Mouse (Mus musculus): ENCODE measurements around the gene Kcnma1. TPM values are rescaled to one million over a fixed set of nuclear protein-coding genes. Genes with fewer than 3 reads are reported as not detected.
A peak's percentile ranks its signal among the peaks of the same experiment; 100 is the strongest.

Kcnma1 gene
- polyA plus RNA-seq, 1 experiment from 2014 or later, result 19.5 TPM

DNA sequence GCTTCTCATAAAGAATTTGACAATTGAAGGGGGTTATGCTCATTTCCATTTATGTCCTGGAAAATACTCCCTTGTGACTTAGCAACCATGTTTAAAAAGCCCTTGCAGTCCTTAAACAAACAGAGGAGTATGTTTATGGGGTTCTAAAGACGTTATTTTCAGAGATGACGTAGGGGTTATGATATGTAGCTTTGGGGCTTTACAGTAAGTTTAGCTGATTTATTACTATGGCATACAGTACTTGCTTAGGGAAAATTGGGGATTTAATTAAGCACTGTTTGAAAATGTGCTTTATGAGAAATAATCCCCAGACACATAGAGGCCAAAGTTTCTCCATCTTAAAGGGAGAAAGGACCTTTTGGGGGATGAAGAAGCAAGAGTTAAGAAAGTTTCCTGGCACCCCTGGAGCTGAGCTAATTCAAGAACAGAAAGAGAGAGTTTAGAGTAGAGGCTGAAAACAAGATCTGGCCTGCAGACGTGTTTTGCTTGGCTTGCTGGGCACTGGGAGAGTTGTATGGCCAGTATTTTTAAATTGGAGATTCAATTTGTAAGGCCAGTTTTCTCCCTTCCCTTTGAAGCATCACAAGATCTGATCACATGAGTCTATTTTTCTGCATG is 376.1 kb downstream of the Kcnma1 start:
- no peaks in the 10 kb centered on the region for H3K27me3 ChIP-seq (replicated peaks)
- ATAC-seq (replicated peaks), result no peak
- no peak overlapping the region for H3K4me3 ChIP-seq
- H3K4me1 ChIP-seq, result peaks cover 11% of the 10 kb centered on the region; the same call in 1 of the 2 replicates
- no peak overlapping the region for H3K9ac ChIP-seq
- no peak overlapping the region for H3K27ac ChIP-seq
- H3K4me2 ChIP-seq, result no peak overlapping the region
- 41% methylated on average over 3 of the region's 3 CpGs for WGBS
- no peaks in the 10 kb centered on the region for H3K36me3 ChIP-seq (replicated peaks)
- H3K9me3 ChIP-seq, result no peaks in the 10 kb centered on the region

DNA sequence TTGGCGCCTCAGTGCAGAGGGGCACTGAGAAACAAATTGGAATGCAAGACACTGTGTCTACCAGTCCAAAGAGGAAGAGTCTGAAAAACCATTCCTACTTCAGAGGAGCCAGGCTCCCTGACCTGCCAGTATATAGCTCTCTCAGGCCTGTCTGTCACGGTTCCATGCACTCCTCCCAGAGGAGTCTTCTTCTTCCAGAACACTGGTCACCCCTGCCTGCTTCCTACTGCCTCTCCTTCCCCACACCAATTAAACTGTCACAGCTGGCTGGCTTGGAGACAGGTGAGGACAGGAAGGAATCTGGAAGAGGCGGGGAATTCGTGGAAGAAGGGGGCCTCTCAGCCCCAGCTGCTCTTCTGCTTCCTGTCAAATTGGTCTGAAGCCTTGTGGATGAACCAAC is 378.4 kb downstream of the Kcnma1 start:
- H3K27ac ChIP-seq, result 0 out of 2 replicates have a peak overlapping the region, but pooled peaks have one; percentile 5
- H3K36me3 ChIP-seq (replicated peaks), result no peaks in the 10 kb centered on the region
- 41% methylated on average over 4 of the region's 4 CpGs for WGBS
- H3K9me3 ChIP-seq, result no peaks in the 10 kb centered on the region
- H3K4me2 ChIP-seq, result no peak overlapping the region
- no peak for ATAC-seq (replicated peaks)
- H3K9ac ChIP-seq, result no peak overlapping the region
- no peaks in the 10 kb centered on the region for H3K27me3 ChIP-seq (replicated peaks)
- H3K4me1 ChIP-seq, result peaks cover 11% of the 10 kb centered on the region; the same call in 1 of the 2 replicates
- no peak overlapping the region for H3K4me3 ChIP-seq

DNA sequence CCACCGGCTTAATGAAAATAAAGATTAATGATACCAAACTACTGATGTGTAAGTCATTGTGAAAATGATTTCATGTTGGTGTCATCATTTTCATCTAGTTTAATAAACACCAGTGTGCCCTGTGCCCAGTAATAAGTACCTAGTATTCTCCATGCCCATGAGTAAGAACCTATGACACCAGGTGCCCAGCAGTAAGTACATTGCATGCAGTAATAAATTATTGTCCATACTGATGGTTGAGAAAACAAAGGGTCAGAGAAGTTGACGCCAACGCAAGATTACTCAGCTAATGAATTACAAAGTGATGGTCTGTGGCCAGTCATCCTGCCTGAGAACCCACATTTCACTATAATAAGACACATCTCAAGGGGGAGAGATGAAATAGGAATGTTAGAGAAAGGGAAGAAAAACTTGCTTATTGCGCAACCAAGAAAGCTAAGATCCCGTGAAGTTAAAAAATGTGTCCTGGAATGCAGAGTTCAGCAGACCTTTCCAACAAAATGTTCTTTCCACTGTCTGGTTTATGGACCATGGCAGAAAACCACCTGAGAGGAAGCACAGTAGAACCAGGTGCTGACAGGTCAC is 381.2 kb downstream of the Kcnma1 start:
- no peaks in the 10 kb centered on the region for H3K9me3 ChIP-seq
- no peak overlapping the region for H3K9ac ChIP-seq
- WGBS, result 90% methylated on average over 5 of the region's 5 CpGs
- no peaks in the 10 kb centered on the region for H3K36me3 ChIP-seq (replicated peaks)
- H3K27ac ChIP-seq, result no peak overlapping the region
- H3K4me1 ChIP-seq, result peaks cover 11% of the 10 kb centered on the region; the same call in 1 of the 2 replicates
- ATAC-seq (replicated peaks), result no peak
- no peaks in the 10 kb centered on the region for H3K27me3 ChIP-seq (replicated peaks)
- H3K4me2 ChIP-seq, result no peak overlapping the region
- no peak overlapping the region for H3K4me3 ChIP-seq

DNA sequence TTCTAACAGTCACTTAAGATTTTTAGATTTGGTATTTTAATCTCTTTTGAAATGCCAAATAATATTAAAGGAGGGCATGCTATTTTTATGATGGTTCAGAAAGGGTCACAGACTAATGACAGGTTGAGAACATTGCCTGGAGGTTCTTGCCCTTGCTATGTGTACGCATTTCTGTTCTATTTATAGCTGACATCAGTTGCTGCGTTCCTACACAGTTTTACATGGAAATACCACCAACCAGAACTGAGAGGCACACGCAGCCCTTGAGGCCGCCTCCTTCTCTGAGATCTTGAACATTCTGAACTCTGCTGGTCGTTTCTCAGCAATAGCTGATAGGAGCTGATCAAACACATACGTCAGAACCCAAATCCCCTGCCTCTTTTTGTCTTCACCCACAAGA is 387.4 kb downstream of the Kcnma1 start:
- H3K9ac ChIP-seq, result no peak overlapping the region
- H3K36me3 ChIP-seq (replicated peaks), result no peaks in the 10 kb centered on the region
- no peak overlapping the region for H3K4me3 ChIP-seq
- 68% methylated on average over 6 of the region's 6 CpGs for WGBS
- no peak overlapping the region for H3K4me2 ChIP-seq
- H3K27me3 ChIP-seq (replicated peaks), result no peaks in the 10 kb centered on the region
- H3K27ac ChIP-seq, result no peak overlapping the region
- H3K4me1 ChIP-seq, result no peaks in the 10 kb centered on the region
- no peaks in the 10 kb centered on the region for H3K9me3 ChIP-seq
- no peak for ATAC-seq (replicated peaks)

DNA sequence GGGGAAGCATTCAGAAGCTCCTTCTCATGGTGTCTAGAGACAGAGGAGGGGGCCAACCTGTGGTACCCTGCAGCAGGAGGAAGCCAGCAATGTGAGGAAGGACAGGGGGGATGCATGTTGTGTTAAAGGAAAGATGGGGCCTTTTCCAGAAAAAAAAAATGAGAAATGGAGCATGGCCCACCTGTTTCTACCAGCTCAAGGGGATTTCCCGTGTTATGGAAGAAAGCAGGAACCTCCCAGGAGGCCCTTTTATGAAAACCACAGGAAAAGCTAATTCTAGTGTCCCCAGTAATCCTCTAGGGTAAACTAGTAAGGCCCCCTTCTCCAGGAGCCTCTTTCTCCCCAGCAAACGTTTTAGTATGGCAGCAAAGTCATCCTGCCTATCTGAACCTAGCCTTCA is 388.2 kb downstream of the Kcnma1 start:
- 40% methylated on average over 2 of the region's 2 CpGs for WGBS
- no peak overlapping the region for H3K27ac ChIP-seq

DNA sequence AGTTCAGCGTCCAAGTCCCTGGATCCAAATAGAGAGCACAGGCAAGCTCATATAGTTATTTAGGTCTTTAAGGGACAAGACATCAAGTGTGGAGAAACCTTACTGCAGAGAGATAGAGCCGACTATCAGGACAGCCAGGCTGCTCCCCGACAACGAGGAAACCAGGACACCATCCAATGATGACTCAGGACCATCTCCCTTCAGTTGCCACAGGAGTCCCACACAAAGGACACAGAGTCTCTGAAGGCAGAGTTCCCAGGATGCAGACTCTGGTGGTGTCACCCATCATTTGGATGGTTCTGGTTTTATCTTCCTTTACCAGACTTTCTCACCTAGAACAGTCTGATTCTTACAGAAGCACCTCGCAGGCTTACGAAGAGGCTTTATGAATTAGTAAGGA is 388.9 kb downstream of the Kcnma1 start:
- Histone ChIP-seq H3K27me3 (replicated peaks) (no peaks in the 10 kb centered on the region), H3K4me1 (no peaks in the 10 kb centered on the region), H3K36me3 (replicated peaks) (no peaks in the 10 kb centered on the region), H3K4me3 (no peak overlapping the region), H3K9ac (no peak overlapping the region), H3K9me3 (no peaks in the 10 kb centered on the region), H3K27ac (no peak overlapping the region), H3K4me2 (no peak overlapping the region)
- no peak for ATAC-seq (replicated peaks)
- 91% methylated on average over 6 of the region's 6 CpGs for WGBS

More for the DNA sequence above, 388.2 kb downstream of the Kcnma1 start:
- H3K4me1 ChIP-seq, result no peaks in the 10 kb centered on the region
- H3K27me3 ChIP-seq (replicated peaks), result no peaks in the 10 kb centered on the region
- no peaks in the 10 kb centered on the region for H3K36me3 ChIP-seq (replicated peaks)
- H3K9ac ChIP-seq, result no peak overlapping the region
- no peak overlapping the region for H3K4me2 ChIP-seq
- ATAC-seq (replicated peaks), result no peak
- H3K9me3 ChIP-seq, result no peaks in the 10 kb centered on the region
- no peak overlapping the region for H3K4me3 ChIP-seq

DNA sequence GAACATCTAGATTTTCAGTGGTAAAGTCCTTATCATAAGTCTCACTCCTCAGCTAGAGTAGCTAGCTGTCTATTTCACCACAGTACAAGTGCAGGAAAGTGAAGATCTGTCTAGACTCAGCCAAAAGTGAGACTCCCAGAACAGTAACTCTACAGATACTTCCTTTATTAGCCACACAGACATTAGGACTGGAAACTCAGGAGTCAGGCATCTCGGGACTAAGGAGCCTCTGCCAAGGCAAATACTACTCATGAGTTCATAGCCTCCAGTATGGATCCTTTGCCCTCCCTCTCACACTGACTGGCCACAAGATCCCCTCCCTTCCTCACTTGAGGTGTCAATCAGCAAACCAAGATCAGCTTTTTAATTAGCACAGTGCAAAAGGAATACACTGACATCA is 389.8 kb downstream of the Kcnma1 start:
- Histone ChIP-seq H3K4me2 (no peak overlapping the region), H3K4me1 (no peaks in the 10 kb centered on the region), H3K9me3 (no peaks in the 10 kb centered on the region), H3K36me3 (replicated peaks) (no peaks in the 10 kb centered on the region), H3K27ac (no peak overlapping the region), H3K4me3 (no peak overlapping the region), H3K27me3 (replicated peaks) (no peaks in the 10 kb centered on the region), H3K9ac (no peak overlapping the region)
- ATAC-seq (replicated peaks), result no peak
- 81% methylated on average over 1 of the region's 1 CpGs for WGBS

DNA sequence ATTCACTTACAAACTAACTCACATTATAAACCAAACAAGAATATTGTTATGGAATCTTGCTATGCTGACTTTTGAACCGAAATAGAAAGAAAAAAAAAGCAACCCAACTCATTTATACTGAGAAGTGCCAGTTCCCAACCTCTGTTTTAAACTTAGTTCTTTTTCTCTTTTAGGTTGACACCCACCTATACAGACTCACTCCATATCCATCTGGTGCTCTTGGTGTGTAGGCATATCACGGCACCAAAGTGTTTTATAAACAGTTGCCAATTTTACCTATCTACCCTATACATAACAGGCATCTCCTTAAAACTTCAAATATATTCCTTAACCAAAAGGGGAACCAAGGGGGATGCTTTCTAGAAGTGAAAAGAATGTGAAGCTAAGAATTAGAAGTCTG is 393.6 kb downstream of the Kcnma1 start:
- 92% methylated on average over 2 of the region's 2 CpGs for WGBS
- no peak overlapping the region for H3K4me2 ChIP-seq
- H3K9me3 ChIP-seq, result no peaks in the 10 kb centered on the region

DNA sequence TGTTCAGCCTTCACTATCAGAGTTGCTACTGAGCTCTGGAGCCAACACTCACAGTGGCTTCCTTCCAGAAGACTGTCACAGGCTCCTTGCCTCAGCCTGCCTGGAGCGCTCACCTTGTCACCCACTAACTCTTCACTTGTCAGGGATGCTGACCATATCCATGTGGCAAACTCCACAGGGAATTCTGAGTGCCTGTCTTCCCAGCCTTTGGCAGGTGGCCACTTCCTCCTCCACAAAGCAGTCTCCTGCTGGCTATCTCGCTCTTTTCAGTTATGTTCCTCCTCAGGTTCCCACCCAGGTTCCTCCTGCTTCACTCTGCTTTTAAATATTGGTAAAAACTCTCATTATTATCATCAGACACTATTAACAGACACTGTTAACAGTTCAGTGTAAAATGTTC is 395.3 kb downstream of the Kcnma1 start:
- Histone ChIP-seq H3K4me3 (no peak overlapping the region), H3K9me3 (no peaks in the 10 kb centered on the region), H3K27me3 (replicated peaks) (no peaks in the 10 kb centered on the region), H3K27ac (no peak overlapping the region), H3K4me2 (no peak overlapping the region), H3K9ac (no peak overlapping the region), H3K4me1 (no peaks in the 10 kb centered on the region), H3K36me3 (replicated peaks) (no peaks in the 10 kb centered on the region)
- 82% methylated on average over 2 of the region's 2 CpGs for WGBS
- no peak for ATAC-seq (replicated peaks)

More for the DNA sequence above, 393.6 kb downstream of the Kcnma1 start:
- Histone ChIP-seq H3K4me3 (no peak overlapping the region), H3K36me3 (replicated peaks) (no peaks in the 10 kb centered on the region), H3K27ac (no peak overlapping the region), H3K4me1 (no peaks in the 10 kb centered on the region), H3K27me3 (replicated peaks) (no peaks in the 10 kb centered on the region), H3K9ac (no peak overlapping the region)
- ATAC-seq (replicated peaks), result no peak

DNA sequence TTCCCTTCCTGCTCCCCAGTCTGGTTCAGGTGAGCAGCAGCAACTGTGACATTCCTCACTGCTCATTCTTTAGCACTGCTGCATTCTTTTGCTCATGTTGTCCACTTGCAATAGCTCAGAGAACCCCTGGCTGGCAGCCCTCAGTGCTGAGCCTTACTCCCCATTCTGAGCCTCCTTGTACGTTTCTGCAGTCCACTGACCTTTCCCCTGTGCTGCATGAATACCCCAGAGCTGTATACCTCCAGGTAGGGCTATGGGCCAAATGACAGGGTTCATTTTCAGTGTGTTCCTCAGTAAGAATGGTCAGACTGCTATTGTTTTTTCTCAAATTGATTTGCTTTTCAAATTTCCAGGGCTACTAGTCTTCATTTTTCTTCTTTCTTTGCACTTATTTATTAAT is 396.2 kb downstream of the Kcnma1 start:
- H3K9ac ChIP-seq, result no peak overlapping the region
- no peaks in the 10 kb centered on the region for H3K36me3 ChIP-seq (replicated peaks)
- H3K27ac ChIP-seq, result no peak overlapping the region
- H3K4me1 ChIP-seq, result no peaks in the 10 kb centered on the region
- H3K27me3 ChIP-seq (replicated peaks), result no peaks in the 10 kb centered on the region
- H3K9me3 ChIP-seq, result no peaks in the 10 kb centered on the region
- no peak overlapping the region for H3K4me2 ChIP-seq
- WGBS, result 47% methylated on average over 1 of the region's 1 CpGs
- no peak overlapping the region for H3K4me3 ChIP-seq
- no peak for ATAC-seq (replicated peaks)

DNA sequence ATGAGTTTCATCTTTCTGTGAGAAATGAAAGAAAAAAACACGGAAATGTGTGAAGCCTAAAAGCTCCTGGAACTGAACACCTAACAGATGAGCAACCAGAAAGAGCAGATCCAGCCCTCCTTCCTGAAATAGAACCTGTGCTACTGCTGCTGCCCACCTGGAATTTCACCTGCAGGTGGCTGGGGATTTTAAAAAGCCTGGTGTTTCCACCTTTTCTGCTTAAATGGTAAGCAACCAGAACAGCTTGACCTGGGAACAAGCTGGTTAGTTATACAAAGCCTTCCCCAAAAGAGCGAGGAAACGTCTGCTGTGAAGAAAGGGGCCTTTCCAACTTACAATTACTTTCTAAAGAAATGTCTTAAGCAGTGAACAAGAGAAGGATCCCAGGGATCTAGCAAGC is 404.2 kb downstream of the Kcnma1 start:
- 71% methylated on average over 3 of the region's 3 CpGs for WGBS

DNA sequence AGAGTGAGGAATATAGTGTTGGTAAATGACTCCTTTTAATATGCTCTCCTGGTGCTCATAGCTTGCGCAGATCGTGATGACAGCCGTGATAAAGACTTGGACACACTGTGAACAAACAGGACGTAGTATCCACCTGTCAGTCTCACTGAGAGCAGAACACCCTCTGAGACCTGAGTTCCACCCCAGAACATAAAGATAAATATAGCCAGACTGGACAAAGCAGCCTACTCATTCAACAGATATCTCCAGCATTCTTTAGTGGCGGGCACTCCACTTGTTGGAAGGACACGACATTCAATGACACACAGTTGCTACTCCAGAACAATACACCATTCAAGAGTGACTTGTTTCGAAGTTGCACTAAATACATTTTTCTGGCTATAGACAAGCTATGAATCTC is 408.6 kb downstream of the Kcnma1 start:
- Histone ChIP-seq H3K4me1 (peaks cover 5% of the 10 kb centered on the region), H3K27ac (no peak overlapping the region), H3K9me3 (no peaks in the 10 kb centered on the region), H3K4me2 (no peak overlapping the region), H3K27me3 (replicated peaks) (no peaks in the 10 kb centered on the region), H3K4me3 (no peak overlapping the region), H3K36me3 (replicated peaks) (no peaks in the 10 kb centered on the region), H3K9ac (no peak overlapping the region)
- 73% methylated on average over 7 of the region's 7 CpGs for WGBS
- no peak for ATAC-seq (replicated peaks)

More for the DNA sequence above, 404.2 kb downstream of the Kcnma1 start:
- Histone ChIP-seq H3K27ac (no peak overlapping the region), H3K36me3 (replicated peaks) (no peaks in the 10 kb centered on the region), H3K4me3 (no peak overlapping the region), H3K9me3 (no peaks in the 10 kb centered on the region), H3K27me3 (replicated peaks) (no peaks in the 10 kb centered on the region), H3K4me1 (no peaks in the 10 kb centered on the region), H3K4me2 (no peak overlapping the region), H3K9ac (no peak overlapping the region)
- ATAC-seq (replicated peaks), result no peak

DNA sequence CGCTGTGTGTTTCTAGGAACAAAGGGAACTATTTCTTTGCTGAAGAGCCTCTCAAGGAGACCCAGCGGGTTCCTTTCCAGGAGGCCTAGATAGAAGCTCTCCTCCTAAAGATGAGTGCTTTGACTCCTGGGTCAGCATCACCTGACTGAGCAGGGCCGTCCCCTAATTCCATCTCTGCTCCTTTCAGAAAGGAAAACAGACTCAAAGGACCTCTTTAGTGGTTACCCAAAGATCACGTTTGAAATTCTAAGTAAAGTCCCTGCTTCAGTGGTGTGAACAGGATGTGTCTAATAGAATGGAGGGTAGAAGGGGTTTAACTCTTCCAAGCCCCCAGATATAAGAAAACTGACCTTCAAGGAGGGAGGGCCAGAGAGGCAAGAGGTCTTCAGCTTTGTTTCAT is 411.4 kb downstream of the Kcnma1 start:
- 0 out of 2 replicates have a peak overlapping the region, but pooled peaks have one; percentile 25 for H3K27ac ChIP-seq
- no peak for ATAC-seq (replicated peaks)

More for the DNA sequence above, 411.4 kb downstream of the Kcnma1 start:
- Histone ChIP-seq H3K36me3 (replicated peaks) (no peaks in the 10 kb centered on the region), H3K27me3 (replicated peaks) (no peaks in the 10 kb centered on the region), H3K4me3 (no peak overlapping the region), H3K4me2 (no peak overlapping the region), H3K4me1 (peaks cover 5% of the 10 kb centered on the region), H3K9ac (no peak overlapping the region), H3K9me3 (no peaks in the 10 kb centered on the region)
- 16% methylated on average over 4 of the region's 4 CpGs for WGBS
